Mouse (Mus musculus) G1E (cell line): ENCODE results near the gene Rnf41.

Source experiments
- CTCF ChIP-seq: IDR thresholded peaks from 2 replicates; pipeline ENCODE4 v1.5.1; 2012; ENCODE audit warnings: low read depth, low read length, inconsistent platforms, mixed read lengths
- GATA1 ChIP-seq: IDR thresholded peaks from 2 replicates; pipeline ENCODE4 v1.6.1; 2012; ENCODE audit warnings: borderline replicate concordance, low read length, inconsistent platforms, mixed read lengths
- TAL1 ChIP-seq: conservative IDR thresholded peaks from 2 replicates; pipeline ENCODE4 v1.6.1; 2012; ENCODE audit warnings: low read depth, low read length, inconsistent platforms, mixed read lengths

- TF ChIP-seq CTCF, result no peak
- TF ChIP-seq TAL1, result no peak
- no peak for TF ChIP-seq GATA1
Observed at GRCm38 (mm10) chr10:128429052-128429451, 17.6 kb downstream of the Rnf41 start.
